Mouse (Mus musculus): ENCODE results near the gene Gm27021. TPM values are rescaled to one million over a fixed set of nuclear protein-coding genes. Genes with fewer than 3 reads are reported as not detected.

The Gm27021 gene
- polyA plus RNA-seq, 1 experiment = not detected

DNA sequence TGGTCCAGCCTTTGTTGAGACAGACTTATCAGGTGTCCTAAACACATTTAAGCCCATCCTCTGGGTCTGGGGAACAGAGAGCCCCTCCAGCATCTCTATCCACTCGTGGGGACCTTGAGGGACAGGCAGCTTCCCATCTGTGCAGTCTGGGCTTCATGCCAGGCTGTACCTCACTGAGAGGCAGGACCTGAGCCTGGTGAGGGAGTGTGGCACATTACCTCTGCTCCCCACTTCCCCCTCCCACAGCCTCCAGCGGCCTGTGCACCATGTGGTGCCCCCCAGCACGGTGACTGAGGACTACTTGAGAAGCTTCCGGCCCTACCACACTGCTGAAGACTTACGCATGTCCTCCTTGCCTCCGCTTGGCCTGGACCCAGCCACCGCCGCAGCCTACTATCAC, 101.2 kb downstream of the Gm27021 start:
- TF ChIP-seq CTCF (IDR thresholded peaks at IDR 0.05; ENCODE audit: extremely low read depth, insufficient read length, insufficient replicate concordance, low read depth, low read length) = no peak
- no peak for TF ChIP-seq POLR2A (IDR thresholded peaks at IDR 0.05; ENCODE audit: low read depth, low read length)
- Histone ChIP-seq H3K27ac (ENCODE audit: insufficient read depth, low read depth, low read length) (no peak overlapping the region), H3K27me3 (ENCODE audit: control insufficient read depth, insufficient read depth, low read length) (no peaks in the 10 kb centered on the region), H3K4me3 (ENCODE audit: low read depth, low read length) (no peak overlapping the region), H3K36me3 (ENCODE audit: control insufficient read depth, insufficient read depth, low read length) (peaks cover 77% of the 10 kb centered on the region), H3K4me1 (ENCODE audit: control insufficient read depth, insufficient read depth, insufficient read length, low read length) (peaks cover 17% of the 10 kb centered on the region)
- WGBS = 88% methylated on average over 8 of the region's 8 CpGs

DNA sequence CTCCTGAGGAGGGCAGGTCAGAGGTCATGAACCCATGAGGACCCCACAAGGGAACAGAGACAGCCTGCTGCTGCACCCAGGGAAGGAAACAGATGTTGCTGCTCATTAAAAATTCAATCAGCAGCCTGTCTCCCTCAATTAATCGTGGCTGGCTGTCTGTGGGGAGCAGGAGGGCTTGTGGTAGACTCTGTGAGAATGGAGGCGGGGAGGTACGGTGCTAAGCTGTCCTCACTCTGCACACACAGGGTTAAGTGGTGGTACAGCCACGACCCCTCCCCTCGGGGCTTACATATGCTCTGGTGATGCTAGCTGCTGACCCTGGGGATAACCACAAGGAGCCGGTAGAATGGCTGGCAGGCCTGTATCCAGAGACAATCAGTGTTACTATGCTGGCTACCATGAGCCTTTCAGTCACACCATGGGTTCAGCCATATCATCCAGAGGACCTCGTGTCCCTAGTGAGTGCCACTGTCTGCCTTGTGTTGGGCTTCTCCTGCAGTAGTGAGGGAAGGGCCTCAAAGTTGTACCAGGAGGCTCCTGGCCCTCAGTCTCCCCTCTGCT, 102.6 kb downstream of the Gm27021 start:
- H3K36me3 ChIP-seq (ENCODE audit: control insufficient read depth, insufficient read depth, low read length) = peaks cover 67% of the 10 kb centered on the region
- TF ChIP-seq CTCF (IDR thresholded peaks at IDR 0.05; ENCODE audit: extremely low read depth, insufficient read length, insufficient replicate concordance, low read depth, low read length) (no peak), POLR2A (IDR thresholded peaks at IDR 0.05; ENCODE audit: low read depth, low read length) (no peak)
- H3K4me1 ChIP-seq (ENCODE audit: control insufficient read depth, insufficient read depth, insufficient read length, low read length) = peaks cover 20% of the 10 kb centered on the region
- no peak overlapping the region for H3K27ac ChIP-seq (ENCODE audit: insufficient read depth, low read depth, low read length)
- H3K27me3 ChIP-seq (ENCODE audit: control insufficient read depth, insufficient read depth, low read length) = no peaks in the 10 kb centered on the region
- 76% methylated on average over 7 of the region's 7 CpGs for WGBS
- no peak overlapping the region for H3K4me3 ChIP-seq (ENCODE audit: low read depth, low read length)

DNA sequence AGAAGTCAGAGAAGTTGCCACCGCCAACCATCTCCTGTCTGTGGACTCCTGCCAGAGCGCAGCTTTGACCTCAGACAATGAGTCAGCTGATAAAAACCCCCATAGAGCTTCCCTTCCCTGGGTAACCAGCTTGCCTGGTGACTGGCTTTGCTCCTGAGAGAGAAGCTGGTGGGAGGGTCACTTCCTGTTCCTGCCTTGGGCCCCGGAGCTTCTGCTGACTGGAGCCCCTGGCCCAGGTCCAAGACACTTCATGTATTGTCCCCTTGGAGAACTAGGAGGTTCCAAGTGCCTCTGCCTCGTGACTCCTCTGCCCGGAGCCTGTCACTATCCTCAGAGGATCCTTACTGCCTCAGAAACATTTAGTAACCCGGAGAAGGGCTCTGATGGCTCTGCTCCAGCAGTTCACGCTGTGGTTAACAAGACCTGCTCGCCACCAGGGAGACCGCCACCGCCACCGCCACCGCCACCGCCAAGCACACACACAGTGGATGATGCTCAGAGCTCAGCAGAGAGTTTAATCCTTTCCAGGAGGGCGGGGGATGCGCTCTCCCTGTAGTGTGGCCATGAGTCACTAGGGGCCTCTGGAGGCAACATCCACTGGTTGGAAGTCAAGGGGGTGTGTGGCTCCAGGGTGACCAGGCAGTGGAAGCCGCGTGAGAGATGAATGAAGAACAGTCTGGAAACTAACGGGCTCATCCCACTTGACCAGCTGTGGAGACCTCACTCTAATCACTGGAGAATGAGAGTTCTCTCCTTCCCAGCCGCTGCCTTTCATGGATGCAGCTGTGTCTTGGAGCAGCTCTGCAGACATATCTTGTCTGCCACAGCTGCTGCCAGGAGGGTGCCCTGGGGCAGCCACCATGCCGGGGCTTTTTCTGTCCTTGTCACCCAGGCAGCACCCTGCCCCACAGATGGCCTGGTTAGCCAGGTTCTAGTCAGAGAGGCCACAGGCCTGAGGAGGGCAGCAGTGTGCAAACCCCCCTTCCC, 103.7 kb downstream of the Gm27021 start:
- no peaks in the 10 kb centered on the region for H3K27me3 ChIP-seq (ENCODE audit: control insufficient read depth, insufficient read depth, low read length)
- 46% methylated on average over 20 of the region's 20 CpGs for WGBS
- TF ChIP-seq POLR2A (IDR thresholded peaks at IDR 0.05; ENCODE audit: low read depth, low read length) (no peak), CTCF (IDR thresholded peaks at IDR 0.05; ENCODE audit: extremely low read depth, insufficient read length, insufficient replicate concordance, low read depth, low read length) (no peak)
- peaks cover 20% of the 10 kb centered on the region for H3K4me1 ChIP-seq (ENCODE audit: control insufficient read depth, insufficient read depth, insufficient read length, low read length)
- H3K27ac ChIP-seq (ENCODE audit: insufficient read depth, low read depth, low read length) = peak overlapping the region; percentile 39
- H3K4me3 ChIP-seq (ENCODE audit: low read depth, low read length) = no peak overlapping the region
- H3K36me3 ChIP-seq (ENCODE audit: control insufficient read depth, insufficient read depth, low read length) = peaks cover 61% of the 10 kb centered on the region

DNA sequence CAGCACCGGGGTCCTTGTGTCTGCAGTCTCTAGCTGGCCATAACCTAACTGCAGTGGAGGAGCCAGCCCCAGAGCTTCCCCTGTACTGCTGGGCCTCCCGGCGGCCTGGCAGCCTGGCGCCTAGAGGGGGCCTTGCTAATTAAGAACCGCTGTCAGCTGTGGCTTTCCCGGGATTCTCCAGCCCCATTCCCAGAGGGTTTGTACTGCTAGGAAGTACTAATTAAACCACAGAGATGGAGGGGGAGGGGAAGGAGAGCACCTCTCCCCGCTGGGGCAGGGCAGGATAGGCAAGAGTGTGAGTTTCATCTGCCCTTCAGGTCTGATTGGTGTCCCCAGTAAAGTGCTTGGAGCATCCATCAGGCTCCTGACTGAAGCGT, 104.5 kb downstream of the Gm27021 start:
- 66% methylated on average over 8 of the region's 8 CpGs for WGBS
- Histone ChIP-seq H3K36me3 (ENCODE audit: control insufficient read depth, insufficient read depth, low read length) (peaks cover 58% of the 10 kb centered on the region), H3K4me1 (ENCODE audit: control insufficient read depth, insufficient read depth, insufficient read length, low read length) (peaks cover 20% of the 10 kb centered on the region)

DNA sequence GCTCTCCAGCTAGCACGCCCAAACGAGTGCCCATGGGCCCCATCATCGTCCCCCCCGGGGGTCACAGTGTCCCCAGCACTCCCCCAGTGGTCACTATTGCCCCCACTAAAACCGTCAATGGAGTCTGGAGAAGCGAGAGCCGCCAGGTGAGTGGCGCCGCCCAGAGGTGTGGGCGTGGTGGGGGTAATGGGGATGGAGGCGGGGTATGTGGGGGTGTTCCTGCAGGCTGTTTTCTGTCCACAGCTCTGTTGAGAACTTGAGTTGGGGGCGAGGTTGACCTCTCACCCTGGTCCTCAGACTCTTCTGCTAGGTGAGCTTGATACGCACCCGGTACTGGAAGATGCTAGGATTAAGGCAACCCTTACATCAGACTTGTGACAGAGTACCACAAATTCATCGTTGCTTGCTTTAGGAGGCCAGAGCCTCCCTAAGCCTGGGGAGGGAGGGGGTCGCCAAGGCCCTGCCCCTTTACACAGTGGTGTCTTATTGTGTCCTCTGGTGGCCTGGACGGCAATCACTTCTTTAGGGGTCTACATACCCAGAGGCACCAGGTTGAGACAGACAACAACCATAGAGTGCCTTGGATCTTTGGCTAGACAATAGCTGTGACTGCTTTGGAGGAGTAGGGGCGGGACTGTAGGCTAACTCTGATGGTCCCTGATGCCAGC, 105.1 kb downstream of the Gm27021 start:
- H3K4me1 ChIP-seq (ENCODE audit: control insufficient read depth, insufficient read depth, insufficient read length, low read length) = peaks cover 20% of the 10 kb centered on the region
- peaks cover 53% of the 10 kb centered on the region for H3K36me3 ChIP-seq (ENCODE audit: control insufficient read depth, insufficient read depth, low read length)
- H3K27me3 ChIP-seq (ENCODE audit: control insufficient read depth, insufficient read depth, low read length) = no peaks in the 10 kb centered on the region
- no peak overlapping the region for H3K4me3 ChIP-seq (ENCODE audit: low read depth, low read length)
- 91% methylated on average over 18 of the region's 18 CpGs for WGBS
- H3K27ac ChIP-seq (ENCODE audit: insufficient read depth, low read depth, low read length) = no peak overlapping the region
- TF ChIP-seq CTCF (IDR thresholded peaks at IDR 0.05; ENCODE audit: extremely low read depth, insufficient read length, insufficient replicate concordance, low read depth, low read length) = no peak
- no peak for TF ChIP-seq POLR2A (IDR thresholded peaks at IDR 0.05; ENCODE audit: low read depth, low read length)

More for the DNA sequence above, 104.5 kb downstream of the Gm27021 start:
- Histone ChIP-seq H3K27me3 (ENCODE audit: control insufficient read depth, insufficient read depth, low read length) (no peaks in the 10 kb centered on the region), H3K4me3 (ENCODE audit: low read depth, low read length) (no peak overlapping the region), H3K27ac (ENCODE audit: insufficient read depth, low read depth, low read length) (peak overlapping the region; percentile 39)
- TF ChIP-seq CTCF (IDR thresholded peaks at IDR 0.05; ENCODE audit: extremely low read depth, insufficient read length, insufficient replicate concordance, low read depth, low read length) (no peak), POLR2A (IDR thresholded peaks at IDR 0.05; ENCODE audit: low read depth, low read length) (no peak)

DNA sequence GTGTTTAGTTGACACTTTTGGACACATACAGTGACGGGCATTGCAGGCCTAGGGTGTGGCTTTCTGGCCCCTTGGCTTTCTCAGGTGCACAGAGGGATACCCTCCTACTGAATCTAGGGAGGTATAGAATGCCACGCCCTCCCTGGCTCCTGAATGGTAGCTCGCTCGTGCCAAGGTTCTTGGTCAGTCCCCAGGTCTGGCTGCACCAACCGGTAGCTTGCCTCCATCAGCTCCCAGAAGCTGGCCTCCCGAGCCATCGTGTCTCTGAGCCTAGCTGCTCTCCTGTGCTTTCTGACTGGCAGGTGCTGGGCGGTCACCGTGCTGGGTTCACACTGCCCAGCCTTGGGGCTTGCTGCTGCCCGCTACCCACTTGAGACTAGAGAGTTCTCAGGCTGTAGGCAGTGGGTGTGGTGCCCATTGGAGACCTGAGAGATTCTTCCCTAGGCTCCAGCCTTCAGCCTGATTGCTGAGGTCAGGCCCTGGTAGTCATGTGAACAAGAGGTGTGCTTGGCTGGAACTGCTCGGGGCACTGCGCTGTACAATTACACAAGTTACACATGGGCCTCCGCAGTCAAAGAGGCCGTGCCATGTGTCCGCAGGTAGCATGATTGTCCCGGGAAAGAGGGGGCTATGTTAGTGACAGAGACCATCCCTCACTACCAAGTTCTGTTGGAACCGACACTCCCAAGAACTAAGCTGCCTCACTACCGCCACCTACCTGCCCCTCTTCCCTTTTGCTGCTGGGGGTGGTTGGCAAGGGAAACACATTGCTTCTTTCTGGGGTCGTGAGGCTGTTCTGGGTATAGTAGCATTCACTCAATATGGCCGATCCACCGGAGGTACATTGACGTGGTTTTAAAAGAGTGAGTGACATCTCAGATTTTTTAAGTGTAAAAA, 106.1 kb downstream of the Gm27021 start:
- H3K27me3 ChIP-seq (ENCODE audit: control insufficient read depth, insufficient read depth, low read length) = no peaks in the 10 kb centered on the region
- no peak overlapping the region for H3K4me3 ChIP-seq (ENCODE audit: low read depth, low read length)
- H3K36me3 ChIP-seq (ENCODE audit: control insufficient read depth, insufficient read depth, low read length) = peaks cover 43% of the 10 kb centered on the region
- no peak overlapping the region for H3K27ac ChIP-seq (ENCODE audit: insufficient read depth, low read depth, low read length)
- H3K4me1 ChIP-seq (ENCODE audit: control insufficient read depth, insufficient read depth, insufficient read length, low read length) = peaks cover 20% of the 10 kb centered on the region
- WGBS = 80% methylated on average over 22 of the region's 22 CpGs
- TF ChIP-seq CTCF (IDR thresholded peaks at IDR 0.05; ENCODE audit: extremely low read depth, insufficient read length, insufficient replicate concordance, low read depth, low read length) = peak; percentile 48; the same call in 1 of the 2 replicates
- no peak for TF ChIP-seq POLR2A (IDR thresholded peaks at IDR 0.05; ENCODE audit: low read depth, low read length)
